Mouse (Mus musculus): ENCODE results near the gene Foxp4. TPM values are rescaled to one million over a fixed set of nuclear protein-coding genes. Genes with fewer than 3 reads are reported as not detected.

The Foxp4 gene
- polyA plus RNA-seq, 1 experiment = 32.4 TPM

- H3K27me3 ChIP-seq (ENCODE audit: control insufficient read depth, insufficient read depth, insufficient read length) = no peaks in the 10 kb centered on the region
- H3K79me2 ChIP-seq (ENCODE audit: control insufficient read depth, insufficient read depth) = no peaks in the 10 kb centered on the region
- no peak overlapping the region for H3K4me3 ChIP-seq (ENCODE audit: insufficient read depth, poor library complexity, severe bottlenecking)
- H3ac ChIP-seq (ENCODE audit: control insufficient read depth, insufficient read length, low read depth) = no peak overlapping the region
- H3K36me3 ChIP-seq (ENCODE audit: control insufficient read depth, insufficient read depth) = peaks cover 6% of the 10 kb centered on the region
- H3K79me3 ChIP-seq (ENCODE audit: low read depth) = peaks cover 2% of the 10 kb centered on the region
- TF ChIP-seq CTCF (IDR thresholded peaks at IDR 0.05; ENCODE audit: control insufficient read depth, insufficient read depth, insufficient read length) (no peak), CEBPB (IDR thresholded peaks at IDR 0.05; ENCODE audit: low read depth) (no peak), MYOG (IDR thresholded peaks at IDR 0.05; ENCODE audit: control insufficient read depth, extremely low read depth, insufficient read length) (no peak), MYOD1 (IDR thresholded peaks at IDR 0.05; ENCODE audit: control insufficient read depth, insufficient read length, low read depth) (no peak), MAX (IDR thresholded peaks at IDR 0.05) (no peak), FOSL1 (IDR thresholded peaks at IDR 0.05; ENCODE audit: insufficient read depth, low read length, poor library complexity, severe bottlenecking) (no peak), USF1 (IDR thresholded peaks at IDR 0.05; ENCODE audit: low read depth) (no peak)
These were observed 36.3 kb downstream of the Foxp4 start for GRCm38 (mm10) chr17:47888155-47888455.

GRCm38 (mm10) chr17:47887381-47888154 lies 36.9 kb downstream of the Foxp4 start:
- Histone ChIP-seq H3K36me3 (ENCODE audit: control insufficient read depth, insufficient read depth) (peaks cover 7% of the 10 kb centered on the region), H3K79me2 (ENCODE audit: control insufficient read depth, insufficient read depth) (no peaks in the 10 kb centered on the region), H3ac (ENCODE audit: control insufficient read depth, insufficient read length, low read depth) (no peak overlapping the region), H3K27me3 (ENCODE audit: control insufficient read depth, insufficient read depth, insufficient read length) (no peaks in the 10 kb centered on the region), H3K79me3 (ENCODE audit: low read depth) (peaks cover 2% of the 10 kb centered on the region), H3K4me3 (ENCODE audit: insufficient read depth, poor library complexity, severe bottlenecking) (no peak overlapping the region)
- TF ChIP-seq FOSL1 (IDR thresholded peaks at IDR 0.05; ENCODE audit: insufficient read depth, low read length, poor library complexity, severe bottlenecking) (no peak), MYOG (IDR thresholded peaks at IDR 0.05; ENCODE audit: control insufficient read depth, extremely low read depth, insufficient read length) (no peak), CTCF (IDR thresholded peaks at IDR 0.05; ENCODE audit: control insufficient read depth, insufficient read depth, insufficient read length) (no peak), USF1 (IDR thresholded peaks at IDR 0.05; ENCODE audit: low read depth) (no peak), MYOD1 (IDR thresholded peaks at IDR 0.05; ENCODE audit: control insufficient read depth, insufficient read length, low read depth) (no peak), CEBPB (IDR thresholded peaks at IDR 0.05; ENCODE audit: low read depth) (no peak), MAX (IDR thresholded peaks at IDR 0.05) (no peak)

GRCm38 (mm10) chr17:47883099-47883498 lies 41.3 kb downstream of the Foxp4 start:
- Histone ChIP-seq H3ac (ENCODE audit: control insufficient read depth, insufficient read length, low read depth) (no peak overlapping the region), H3K27me3 (ENCODE audit: control insufficient read depth, insufficient read depth, insufficient read length) (no peaks in the 10 kb centered on the region), H3K79me2 (ENCODE audit: control insufficient read depth, insufficient read depth) (no peaks in the 10 kb centered on the region), H3K4me3 (ENCODE audit: insufficient read depth, poor library complexity, severe bottlenecking) (no peak overlapping the region), H3K79me3 (ENCODE audit: low read depth) (no peaks in the 10 kb centered on the region), H3K36me3 (ENCODE audit: control insufficient read depth, insufficient read depth) (peaks cover 7% of the 10 kb centered on the region)
- no peak for TF ChIP-seq MAX (IDR thresholded peaks at IDR 0.05)
- no peak for TF ChIP-seq CEBPB (IDR thresholded peaks at IDR 0.05; ENCODE audit: low read depth)
- TF ChIP-seq USF1 (IDR thresholded peaks at IDR 0.05; ENCODE audit: low read depth) = no peak
- TF ChIP-seq MYOD1 (IDR thresholded peaks at IDR 0.05; ENCODE audit: control insufficient read depth, insufficient read length, low read depth) = no peak
- TF ChIP-seq MYOG (IDR thresholded peaks at IDR 0.05; ENCODE audit: control insufficient read depth, extremely low read depth, insufficient read length) = no peak
- no peak for TF ChIP-seq FOSL1 (IDR thresholded peaks at IDR 0.05; ENCODE audit: insufficient read depth, low read length, poor library complexity, severe bottlenecking)
- no peak for TF ChIP-seq CTCF (IDR thresholded peaks at IDR 0.05; ENCODE audit: control insufficient read depth, insufficient read depth, insufficient read length)

- peaks cover 7% of the 10 kb centered on the region for H3K36me3 ChIP-seq (ENCODE audit: control insufficient read depth, insufficient read depth)
These were observed 43.1 kb downstream of the Foxp4 start for GRCm38 (mm10) chr17:47881330-47881729.

GRCm38 (mm10) chr17:47879207-47879606 lies 45.2 kb downstream of the Foxp4 start:
- Histone ChIP-seq H3K79me2 (ENCODE audit: control insufficient read depth, insufficient read depth) (no peaks in the 10 kb centered on the region), H3K4me3 (ENCODE audit: insufficient read depth, poor library complexity, severe bottlenecking) (no peak overlapping the region), H3K36me3 (ENCODE audit: control insufficient read depth, insufficient read depth) (peaks cover 6% of the 10 kb centered on the region), H3ac (ENCODE audit: control insufficient read depth, insufficient read length, low read depth) (no peak overlapping the region), H3K27me3 (ENCODE audit: control insufficient read depth, insufficient read depth, insufficient read length) (no peaks in the 10 kb centered on the region), H3K79me3 (ENCODE audit: low read depth) (no peaks in the 10 kb centered on the region)
- no peak for TF ChIP-seq CEBPB (IDR thresholded peaks at IDR 0.05; ENCODE audit: low read depth)
- no peak for TF ChIP-seq FOSL1 (IDR thresholded peaks at IDR 0.05; ENCODE audit: insufficient read depth, low read length, poor library complexity, severe bottlenecking)

More at GRCm38 (mm10) chr17:47881330-47881729, 43.1 kb downstream of the Foxp4 start:
- no peaks in the 10 kb centered on the region for H3K79me2 ChIP-seq (ENCODE audit: control insufficient read depth, insufficient read depth)
- H3K79me3 ChIP-seq (ENCODE audit: low read depth) = no peaks in the 10 kb centered on the region
- no peak overlapping the region for H3ac ChIP-seq (ENCODE audit: control insufficient read depth, insufficient read length, low read depth)
- no peak overlapping the region for H3K4me3 ChIP-seq (ENCODE audit: insufficient read depth, poor library complexity, severe bottlenecking)
- TF ChIP-seq FOSL1 (IDR thresholded peaks at IDR 0.05; ENCODE audit: insufficient read depth, low read length, poor library complexity, severe bottlenecking) = no peak
- no peak for TF ChIP-seq MAX (IDR thresholded peaks at IDR 0.05)
- TF ChIP-seq MYOG (IDR thresholded peaks at IDR 0.05; ENCODE audit: control insufficient read depth, extremely low read depth, insufficient read length) = no peak
- no peak for TF ChIP-seq CEBPB (IDR thresholded peaks at IDR 0.05; ENCODE audit: low read depth)
- TF ChIP-seq USF1 (IDR thresholded peaks at IDR 0.05; ENCODE audit: low read depth) = no peak
- TF ChIP-seq MYOD1 (IDR thresholded peaks at IDR 0.05; ENCODE audit: control insufficient read depth, insufficient read length, low read depth) = no peak
- TF ChIP-seq CTCF (IDR thresholded peaks at IDR 0.05; ENCODE audit: control insufficient read depth, insufficient read depth, insufficient read length) = no peak
- H3K27me3 ChIP-seq (ENCODE audit: control insufficient read depth, insufficient read depth, insufficient read length) = no peaks in the 10 kb centered on the region

Measured in C2C12 (cell line).